Mouse (Mus musculus) ovary, postnatal 36 days (tissue): ENCODE measurements around the gene Foxl2.

ENCODE experiments used
- DNase-seq: peaks from one replicate; pipeline ENCODE4 v3.0.0; 2022; ENCODE audit warnings: low spot score, mixed read lengths

Foxl2 gene

GRCm38 (mm10) chr9:98955103-98955715 is at the start of gene Foxl2:
Gene Foxl2 (plus strand): TSS chr9:98955288.
- DNase-seq, result peak; percentile 86

GRCm38 (mm10) chr9:98920629-98921523 is 34.2 kb upstream of the Foxl2 start:
- DNase-seq, result no peak

- DNase-seq, result no peak
These were observed 32.0 kb upstream of the Foxl2 start for GRCm38 (mm10) chr9:98923119-98923518.

GRCm38 (mm10) chr9:98924183-98924582 is 30.9 kb upstream of the Foxl2 start:
- DNase-seq, result no peak

GRCm38 (mm10) chr9:98929496-98929895 is 25.6 kb upstream of the Foxl2 start:
- no peak for DNase-seq

GRCm38 (mm10) chr9:98932931-98933330 is 22.2 kb upstream of the Foxl2 start:
- no peak for DNase-seq

- DNase-seq, result no peak
These were observed 19.7 kb upstream of the Foxl2 start for GRCm38 (mm10) chr9:98935190-98935909.

- no peak for DNase-seq
These were observed 15.8 kb upstream of the Foxl2 start for GRCm38 (mm10) chr9:98939290-98939689.

- DNase-seq, result no peak
These were observed 2.7 kb upstream of the Foxl2 start for GRCm38 (mm10) chr9:98952171-98953050.

- no peak for DNase-seq
These were observed 1.8 kb upstream of the Foxl2 start for GRCm38 (mm10) chr9:98953291-98953690.

GRCm38 (mm10) chr9:98953830-98954229 is 1.3 kb upstream of the Foxl2 start:
- no peak for DNase-seq

GRCm38 (mm10) chr9:98954391-98955102 is 541 bp upstream of the Foxl2 start:
- peak; percentile 77 for DNase-seq

GRCm38 (mm10) chr9:98955716-98956224 is 682 bp downstream of the Foxl2 start:
- peak; percentile 67 for DNase-seq

GRCm38 (mm10) chr9:98956591-98957381 is 1.7 kb downstream of the Foxl2 start:
- peak; percentile 59 for DNase-seq

GRCm38 (mm10) chr9:98957751-98958351 is 2.8 kb downstream of the Foxl2 start:
- DNase-seq, result no peak

- no peak for DNase-seq
These were observed 3.5 kb downstream of the Foxl2 start for GRCm38 (mm10) chr9:98958628-98959027.

- no peak for DNase-seq
These were observed 4.8 kb downstream of the Foxl2 start for GRCm38 (mm10) chr9:98959851-98960250.

- no peak for DNase-seq
These were observed 5.3 kb downstream of the Foxl2 start for GRCm38 (mm10) chr9:98960348-98960747.
